Comparison of ENCODE assay signal across 8 mouse cellular contexts in the genomic region with DNA sequence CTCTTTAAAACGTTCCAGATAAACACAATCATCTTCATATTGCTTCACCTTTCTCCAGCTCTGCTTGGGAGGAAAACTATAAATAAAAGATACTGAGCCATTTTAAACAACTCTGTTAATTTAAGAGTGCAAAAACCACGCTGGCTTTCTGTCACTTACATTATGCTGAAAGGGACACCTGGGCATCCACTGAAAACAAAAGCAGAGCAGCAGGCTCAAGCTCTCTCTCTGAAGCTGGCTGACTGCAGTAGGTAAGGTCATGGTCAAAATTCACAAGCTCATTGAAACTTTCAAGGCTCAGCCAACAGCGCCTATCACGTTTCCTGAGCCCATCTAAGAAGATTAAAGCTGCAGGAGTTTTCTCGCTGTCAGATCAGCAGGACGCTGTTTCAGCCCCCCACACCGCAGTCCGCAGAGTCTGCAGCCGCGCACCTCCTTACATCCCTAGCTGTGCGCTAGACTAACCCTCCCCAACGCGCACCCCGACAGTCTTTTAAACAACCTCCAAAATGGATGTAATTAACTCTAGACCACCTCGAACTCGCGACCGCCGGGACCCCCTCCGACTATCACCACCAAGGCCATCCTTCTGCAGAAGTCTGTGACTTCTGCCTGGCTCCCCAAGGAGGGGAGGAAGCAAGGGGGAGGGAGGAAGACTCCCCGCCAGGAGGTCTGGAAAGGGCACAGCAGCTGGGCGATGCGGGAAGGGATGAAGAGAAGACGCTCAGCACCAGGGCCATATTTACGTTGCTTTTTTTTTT. TPM values are rescaled to one million over a fixed set of nuclear protein-coding genes. Genes with fewer than 3 reads are reported as not detected.
DNase-seq lines count a peak whose midpoint lies in the region; ATAC-seq and TF ChIP-seq lines count a peak whose summit lies in the region.

No protein-coding gene starts in this region.

- no peaks in the 10 kb centered on the region for H3K36me3 ChIP-seq in forebrain, embryonic 13.5 days (ENCODE audit: poor library complexity, severe bottlenecking)
- H3K36me3 ChIP-seq in intestine, embryonic 14.5 days (ENCODE audit: control insufficient read depth, insufficient read depth, low read length), result no peaks in the 10 kb centered on the region
- no peaks in the 10 kb centered on the region for H3K36me3 ChIP-seq in liver, embryonic 14.5 days (replicated peaks; ENCODE audit: control insufficient read depth, insufficient read depth, low read depth)
- H3K36me3 ChIP-seq in neural tube, embryonic 13.5 days, result no peaks in the 10 kb centered on the region; the same call in 1 of the 2 replicates
- no peaks in the 10 kb centered on the region; the same call in 1 of the 2 replicates for H3K36me3 ChIP-seq in thymus, adult 2 months (ENCODE audit: control insufficient read depth, insufficient read depth, low read length)

- H3K4me1 ChIP-seq in forebrain, embryonic 13.5 days, result peaks cover 18% of the 10 kb centered on the region
- no peaks in the 10 kb centered on the region; the same call in 1 of the 2 replicates for H3K4me1 ChIP-seq in intestine, embryonic 14.5 days (replicated peaks; ENCODE audit: control insufficient read depth, insufficient read depth, low read length)
- peaks cover 37 to 44% of the 10 kb centered on the region in 2 experiments for H3K4me1 ChIP-seq in liver, embryonic 14.5 days (replicated peaks; ENCODE audit: control insufficient read depth in 2 of 2, insufficient read depth in 2 of 2, low read length in 1 of 2)
- H3K4me1 ChIP-seq in neural tube, embryonic 13.5 days (replicated peaks), result peaks cover 25% of the 10 kb centered on the region
- peaks cover 16% of the 10 kb centered on the region for H3K4me1 ChIP-seq in thymus, adult 2 months (replicated peaks; ENCODE audit: control insufficient read depth, insufficient read depth, low read length)

- H3K27me3 ChIP-seq in forebrain, embryonic 13.5 days, result 0 out of 2 replicates have a peak, but pooled peaks cover 3% of the 10 kb centered on the region
- no peaks in the 10 kb centered on the region for H3K27me3 ChIP-seq in intestine, embryonic 14.5 days (replicated peaks; ENCODE audit: control insufficient read depth, insufficient read depth, low read length)
- H3K27me3 ChIP-seq in liver, embryonic 14.5 days (ENCODE audit: control insufficient read depth, insufficient read depth, low read length), result no peaks in the 10 kb centered on the region
- H3K27me3 ChIP-seq in neural tube, embryonic 13.5 days, result no peaks in the 10 kb centered on the region
- H3K27me3 ChIP-seq in thymus, adult 2 months (ENCODE audit: control insufficient read depth, insufficient read depth, low read length), result no peaks in the 10 kb centered on the region

- peak overlapping the region; percentile 98 for H3K4me2 ChIP-seq in forebrain, embryonic 13.5 days
- peak overlapping the region; percentile 85 for H3K4me2 ChIP-seq in intestine, embryonic 14.5 days (ENCODE audit: low read length)
- peak overlapping the region; percentile 93 for H3K4me2 ChIP-seq in liver, embryonic 14.5 days (ENCODE audit: low read depth)
- H3K4me2 ChIP-seq in neural tube, embryonic 13.5 days, result peak overlapping the region; percentile 92

- 0 out of 2 replicates have a peak overlapping the region, but pooled peaks have one; percentile 94 for H3K27ac ChIP-seq in forebrain, embryonic 13.5 days
- 0 out of 2 replicates have a peak overlapping the region, but pooled peaks have one; percentile 33 for H3K27ac ChIP-seq in intestine, embryonic 14.5 days (ENCODE audit: low read depth)
- peak overlapping the region; percentile 88 for H3K27ac ChIP-seq in liver, embryonic 14.5 days
- H3K27ac ChIP-seq in neural tube, embryonic 13.5 days (replicated peaks), result no peak overlapping the region
- peak overlapping the region; percentile 80; the same call in 1 of the 2 replicates for H3K27ac ChIP-seq in thymus, adult 2 months (ENCODE audit: control insufficient read depth, insufficient read depth, low read length)

- peaks cover 2% of the 10 kb centered on the region for H3K9me3 ChIP-seq in forebrain, embryonic 13.5 days (replicated peaks)
- 0 out of 2 replicates have a peak, but pooled peaks cover 1% of the 10 kb centered on the region for H3K9me3 ChIP-seq in intestine, embryonic 14.5 days (ENCODE audit: control insufficient read depth, low read length)
- H3K9me3 ChIP-seq in liver, embryonic 14.5 days (ENCODE audit: control insufficient read depth, low read length), result peaks cover under 1% of the 10 kb centered on the region; the same call in 1 of the 2 replicates
- H3K9me3 ChIP-seq in neural tube, embryonic 13.5 days, result 0 out of 2 replicates have a peak, but pooled peaks cover 4% of the 10 kb centered on the region

- no peak for TF ChIP-seq POLR2A in thymus, adult 2 months (IDR thresholded peaks at IDR 0.05; ENCODE audit: control insufficient read depth, extremely low read depth, insufficient read depth, low read length, poor library complexity)

- TF ChIP-seq EP300 in liver, embryonic 14.5 days (IDR thresholded peaks at IDR 0.05; ENCODE audit: low read depth), result no peak

- ATAC-seq in forebrain, embryonic 13.5 days, result no peak
- ATAC-seq in intestine, embryonic 14.5 days (replicated peaks; ENCODE audit: low FRiP score, low TSS enrichment, low read depth), result no peak
- no peak for ATAC-seq in liver, embryonic 14.5 days (ENCODE audit: insufficient read depth)
- ATAC-seq in neural tube, embryonic 13.5 days (ENCODE audit: low read depth), result no peak

- intact Hi-C loops in heart, postnatal 25 days (cut with DNase I), result loop anchor here (5.0 to 10.0 kb wide), 6 partner anchors 44 to 409 kb away; partner anchors contain the start of gene Spag6

- TF ChIP-seq CTCF in liver, embryonic 14.5 days (IDR thresholded peaks at IDR 0.05; ENCODE audit: low read depth), result no peak; the same call in 1 of the 2 replicates
- TF ChIP-seq CTCF in thymus, adult 2 months (IDR thresholded peaks at IDR 0.05; ENCODE audit: borderline replicate concordance, control insufficient read depth, extremely low read depth, insufficient read depth, low read length, poor library complexity), result no peak

- H3K9ac ChIP-seq in forebrain, embryonic 13.5 days, result peak overlapping the region; percentile 83
- peak overlapping the region; percentile 69 for H3K9ac ChIP-seq in intestine, embryonic 14.5 days (ENCODE audit: low read length)
- H3K9ac ChIP-seq in liver, embryonic 14.5 days (replicated peaks), result peak overlapping the region; percentile 95
- peak overlapping the region; percentile 76 for H3K9ac ChIP-seq in neural tube, embryonic 13.5 days

- DNase-seq in heart, adult 11 months, result peak; percentile 91
- no peak for DNase-seq in heart, postnatal 25 days (ENCODE audit: low spot score)
- DNase-seq in brain, adult 2 months (ENCODE audit: low read depth, low spot score), result peak; percentile 38
- peak; percentile 67 for DNase-seq in intestine, embryonic 14.5 days (ENCODE audit: low spot score)
- no peak for DNase-seq in liver, embryonic 14.5 days (ENCODE audit: low read depth in 3 of 3, low spot score in 3 of 3)
- DNase-seq in thymus, adult 2 months, result peak; percentile 64

- WGBS in forebrain, embryonic 13.5 days, result under 1% methylated on average over 25 of the region's 25 CpGs
- WGBS in intestine, embryonic 14.5 days, result under 1% methylated on average over 25 of the region's 25 CpGs
- WGBS in liver, embryonic 14.5 days (ENCODE audit: insufficient replicate concordance), result under 1% methylated on average over 25 of the region's 25 CpGs
- WGBS in neural tube, embryonic 13.5 days, result under 1% methylated on average over 25 of the region's 25 CpGs
- 1% methylated on average over 25 of the region's 25 CpGs for WGBS in thymus, adult 2 months

- H3K4me3 ChIP-seq in forebrain, embryonic 13.5 days, result peak overlapping the region; percentile 79
- peak overlapping the region; percentile 84 for H3K4me3 ChIP-seq in intestine, embryonic 14.5 days (ENCODE audit: low read depth, low read length)
- H3K4me3 ChIP-seq in liver, embryonic 14.5 days (ENCODE audit: insufficient read depth in 1 of 2, low read depth in 2 of 2, low read length in 2 of 2), result peak overlapping the region; percentile 83 to 85
- H3K4me3 ChIP-seq in neural tube, embryonic 13.5 days, result peak overlapping the region; percentile 58
- H3K4me3 ChIP-seq in thymus, adult 2 months (ENCODE audit: control insufficient read depth, insufficient read depth, low read length), result peak overlapping the region; percentile 85

RNA-seq across cellular contexts. Expression of gene Pip4k2a, which starts 1.3 kb away (rescaled TPM):
- total RNA-seq in heart, postnatal 25 days (2021), result 1 to 10 TPM; 7.1 to 7.6 TPM
- 8.0 and 8.3 TPM in 2 replicates for polyA plus RNA-seq in forebrain, embryonic 13.5 days (2015; fragmentation: Nextera tagmentation; extraction: Ambion mirVana)
- 10.1 and 10.3 TPM in 2 replicates for polyA plus RNA-seq in intestine, embryonic 14.5 days (2014; fragmentation: Nextera tagmentation; extraction: Ambion mirVana)
- polyA plus RNA-seq in liver, embryonic 14.5 days (2012; rRNA removed), result 10.7 and 16.6 TPM in 2 replicates
- 15.2 and 17.4 TPM in 2 replicates for polyA plus RNA-seq in liver, embryonic 14.5 days (2014; fragmentation: Nextera tagmentation; extraction: Ambion mirVana)
- 12.7 and 12.8 TPM in 2 replicates for polyA plus RNA-seq in neural tube, embryonic 13.5 days (2015; fragmentation: Nextera tagmentation; extraction: Ambion mirVana)
- polyA plus RNA-seq in thymus, adult 2 months (2012; rRNA removed), result 55.0 and 61.2 TPM in 2 replicates

RNA-seq across cellular contexts. Expression of gene 4930426L09Rik, which starts 1.5 kb away (rescaled TPM):
- total RNA-seq in heart, postnatal 25 days (2021), result under 1 TPM in 1 of 2 experiments, not detected in 1; 0.17 TPM
- polyA plus RNA-seq in forebrain, embryonic 13.5 days (2015; fragmentation: Nextera tagmentation; extraction: Ambion mirVana), result 0.26 and 0.48 TPM in 2 replicates
- polyA plus RNA-seq in intestine, embryonic 14.5 days (2014; fragmentation: Nextera tagmentation; extraction: Ambion mirVana), result 0.37 and 0.40 TPM in 2 replicates
- polyA plus RNA-seq in liver, embryonic 14.5 days (2012; rRNA removed), result 0.22 and 0.28 TPM in 2 replicates
- polyA plus RNA-seq in liver, embryonic 14.5 days (2014; fragmentation: Nextera tagmentation; extraction: Ambion mirVana), result 0.22 and 0.28 TPM in 2 replicates
- polyA plus RNA-seq in neural tube, embryonic 13.5 days (2015; fragmentation: Nextera tagmentation; extraction: Ambion mirVana), result 0.68 and 0.74 TPM in 2 replicates
- 2.0 and 2.8 TPM in 2 replicates for polyA plus RNA-seq in thymus, adult 2 months (2012; rRNA removed)

Comparison
In these comparisons a context has a peak if more than half of its experiments do, and no peak if none do; other contexts are left out.
1. DNase-seq: peak in heart, adult 11 months (single experiment), brain, adult 2 months (single experiment), intestine, embryonic 14.5 days (single experiment) and thymus, adult 2 months (single experiment); none in heart, postnatal 25 days (single experiment) and liver, embryonic 14.5 days (0 of 3).
2. Peak in every context shown above with its lines, with median percentiles within 50 percentile points of each other: H3K4me2 ChIP-seq, H3K4me3 ChIP-seq and H3K9ac ChIP-seq.